Mouse (Mus musculus): ENCODE data around the gene Mgat1.

Mgat1 gene

DNA sequence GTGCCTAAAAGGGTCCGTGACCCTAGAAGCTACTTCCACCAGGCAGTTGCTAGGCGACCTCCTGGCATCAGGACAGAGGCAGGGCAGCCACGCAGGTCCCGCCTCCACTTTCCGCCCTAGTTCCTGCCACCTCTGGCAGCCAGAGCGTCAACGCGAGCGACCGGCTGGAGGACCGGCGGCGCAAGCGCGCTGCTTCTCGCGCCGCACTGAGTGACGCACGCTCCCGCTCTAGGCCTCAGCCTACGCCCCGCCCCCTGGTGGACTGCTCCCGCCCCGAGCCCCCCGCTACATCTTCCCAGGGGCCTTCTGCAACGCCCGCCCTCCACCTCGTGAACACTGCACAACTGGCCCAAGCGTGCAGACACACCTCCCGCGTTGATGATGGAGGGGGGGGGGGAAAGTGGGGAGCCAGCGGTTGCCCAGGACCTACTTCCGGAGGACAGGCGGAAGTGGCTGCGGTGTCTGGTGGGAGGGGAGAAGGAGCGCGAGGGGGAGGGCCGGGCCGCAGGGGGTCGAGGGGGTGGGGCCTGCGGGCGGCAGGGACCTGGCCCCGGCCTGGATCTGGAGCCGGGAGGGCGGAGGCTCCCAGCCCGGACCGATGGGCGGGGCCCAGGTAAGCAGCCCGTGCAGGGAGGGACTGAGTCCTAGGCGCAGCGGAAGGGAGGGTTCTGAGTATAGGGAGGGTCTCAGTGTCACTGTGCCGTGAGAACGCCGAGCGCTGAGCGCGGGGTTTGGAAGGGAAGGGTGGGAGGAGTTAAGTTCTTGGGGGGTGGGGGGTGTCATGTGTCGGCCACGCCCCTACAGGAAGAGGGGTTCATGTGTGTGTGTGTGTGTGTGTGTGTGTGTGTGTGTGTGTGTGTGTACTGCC lies at the start of gene Mgat1:
TSS of gene Mgat1 (plus strand) at position 465 of the 868 bp plus-strand sequence.
- in situ Hi-C loops (cut with MboI; ENCODE audit: unreplicated experiment in 2 of 2): loop anchor here in 1 of 2 experiments (10.0 kb wide), 1 partner anchor 159 kb away; no protein-coding TSS in a partner anchor

DNA sequence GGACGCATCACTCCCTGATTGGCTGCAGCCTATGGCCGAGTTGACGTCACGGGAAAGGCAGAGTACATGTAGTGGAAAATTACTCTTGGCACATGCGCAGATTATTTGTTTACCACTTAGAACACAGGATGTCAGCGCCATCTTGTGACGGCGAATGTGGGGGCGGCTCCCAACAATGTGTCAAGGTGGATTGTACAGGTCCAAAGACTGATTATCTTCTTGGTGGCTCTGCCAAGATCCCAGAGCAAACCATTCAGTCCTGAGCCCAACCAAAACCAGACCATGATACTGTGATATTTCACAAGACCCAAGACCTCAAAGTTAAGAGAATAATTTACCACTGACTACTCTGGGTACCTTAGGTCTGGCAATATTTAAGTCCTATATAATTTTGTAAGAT lies 49.2 kb upstream of the Mgat1 start:
- in situ Hi-C loops (cut with MboI; ENCODE audit: unreplicated experiment in 2 of 2): loop anchor here in 1 of 2 experiments (25.0 kb wide), 1 partner anchor 218 kb away; the partner anchor contains the start of gene Olfr1389

DNA sequence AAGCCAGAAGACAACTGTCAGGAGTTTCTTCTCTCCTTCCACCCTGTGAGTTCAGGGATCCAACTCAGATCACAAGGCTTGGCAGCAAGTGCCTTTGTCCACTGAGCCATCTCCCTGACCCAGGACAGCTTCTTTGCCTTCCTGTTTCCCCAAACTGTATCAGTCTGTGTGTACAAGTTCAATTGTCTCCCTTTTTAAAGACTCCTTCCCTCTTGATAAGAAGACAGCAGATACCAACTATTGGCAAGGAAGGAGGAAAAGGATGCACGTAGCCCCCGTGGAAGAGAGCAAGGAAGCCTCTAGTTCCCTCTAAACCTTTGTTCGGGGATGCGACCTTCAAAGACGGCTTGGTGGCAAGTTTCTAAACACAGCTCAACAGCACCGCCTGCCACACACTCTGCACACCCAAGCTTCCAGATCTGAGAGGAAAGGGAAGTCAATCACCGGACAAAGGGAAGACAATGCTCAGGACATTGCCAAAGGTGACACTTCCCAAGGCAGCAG lies 48.1 kb upstream of the Mgat1 start:
- in situ Hi-C loops (cut with MboI; ENCODE audit: unreplicated experiment in 2 of 2): loop anchor here in 1 of 2 experiments (25.0 kb wide), 1 partner anchor 216 kb away; the partner anchor contains the start of gene Olfr1389

DNA sequence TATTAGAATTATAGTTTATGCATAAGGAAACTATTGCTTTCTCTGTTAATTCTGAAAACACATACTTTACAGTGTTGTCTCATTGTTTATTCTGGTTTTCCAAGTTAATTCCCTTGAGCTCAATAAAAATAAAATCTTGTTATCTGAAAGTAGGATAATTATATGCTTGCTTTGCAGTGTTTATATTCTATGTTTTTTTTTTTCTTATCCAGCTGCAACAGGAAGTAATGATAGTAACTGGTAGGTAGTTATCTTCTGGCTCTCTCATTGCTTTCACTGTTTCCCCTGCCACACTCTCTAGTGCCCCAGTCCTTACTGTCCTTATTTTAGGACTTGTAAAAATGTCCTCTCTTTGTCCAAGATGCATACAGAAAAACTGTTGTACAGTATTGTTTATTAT lies 43.3 kb upstream of the Mgat1 start:
- in situ Hi-C loops (cut with MboI; ENCODE audit: unreplicated experiment in 2 of 2): loop anchor here (5.0 kb wide), 2 partner anchors 47 to 398 kb away; partner anchors contain the start of gene Rack1 (in 1 of the 2)

DNA sequence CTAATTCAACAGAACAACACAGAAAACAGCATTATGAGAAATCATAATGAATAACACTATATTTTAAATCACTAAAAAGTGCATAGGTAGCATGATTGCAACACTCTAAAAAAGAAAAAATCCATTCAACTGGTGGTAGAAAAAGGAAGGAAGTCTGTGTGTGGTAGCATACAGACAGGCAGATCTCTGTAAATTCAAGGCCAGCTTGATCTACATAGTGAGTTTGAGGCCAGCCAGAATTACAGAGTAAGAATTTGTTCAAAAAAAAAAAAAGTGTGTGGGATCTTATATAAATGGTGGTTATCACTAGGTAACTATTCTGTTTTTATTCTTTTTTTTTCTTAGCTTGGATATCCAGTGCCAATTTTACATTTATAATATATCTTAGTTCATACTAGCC lies 42.8 kb upstream of the Mgat1 start:
- in situ Hi-C loops (cut with MboI; ENCODE audit: unreplicated experiment in 2 of 2): loop anchor here (5.0 kb wide), 2 partner anchors 46 to 399 kb away; partner anchors contain the start of gene Rack1 (in 1 of the 2)

DNA sequence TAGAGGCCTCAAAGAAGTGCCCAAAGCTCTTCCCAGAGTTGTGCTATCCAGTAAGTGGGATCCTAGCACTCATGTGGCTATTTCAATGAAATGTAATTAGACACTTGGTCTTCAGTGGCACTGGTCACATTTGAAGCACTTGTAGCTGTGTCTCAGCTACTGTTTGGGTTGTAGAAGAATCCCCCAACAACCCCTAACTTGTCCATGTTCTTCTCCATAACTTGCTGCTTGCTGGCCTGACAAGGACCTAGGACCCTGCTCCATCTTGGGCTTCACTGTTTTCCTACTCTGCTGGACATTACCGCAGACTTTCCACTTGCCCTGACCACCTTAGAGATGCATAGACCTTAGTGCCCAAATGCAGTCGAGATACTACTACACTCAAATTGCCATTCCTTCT lies 41.9 kb upstream of the Mgat1 start:
- in situ Hi-C loops (cut with MboI; ENCODE audit: unreplicated experiment in 2 of 2): loop anchor here (5.0 kb wide), 2 partner anchors 45 to 400 kb away; partner anchors contain the start of gene Rack1 (in 1 of the 2)

DNA sequence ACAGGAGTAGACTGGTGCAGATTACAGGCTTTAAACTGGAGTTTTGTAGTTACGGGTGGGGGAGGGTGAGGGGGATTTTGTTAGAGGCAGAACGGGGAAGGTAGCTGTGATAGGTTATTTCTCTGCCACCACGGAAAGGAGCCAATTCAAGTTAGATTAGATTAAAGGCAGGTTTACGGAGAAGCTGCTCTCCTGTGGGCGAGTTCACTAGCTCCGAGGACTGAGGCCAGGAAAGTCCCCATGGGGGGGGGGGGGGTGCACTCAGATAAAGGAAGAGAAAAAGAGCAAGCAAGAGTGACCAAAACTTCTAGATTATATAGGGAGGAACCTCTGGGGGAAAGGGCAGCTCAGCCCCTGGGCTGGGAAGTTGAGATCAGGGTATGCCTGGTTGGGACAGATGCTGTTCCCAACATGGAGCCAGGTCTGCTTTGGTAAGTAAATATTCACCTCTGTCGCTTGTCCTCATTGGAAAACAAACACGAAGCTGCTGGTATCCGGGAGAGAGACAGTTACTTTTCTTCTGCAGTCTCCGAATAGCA lies 41.4 kb upstream of the Mgat1 start:
- in situ Hi-C loops (cut with MboI; ENCODE audit: unreplicated experiment in 2 of 2): loop anchor here (5.0 kb wide), 2 partner anchors 45 to 400 kb away; partner anchors contain the start of gene Rack1 (in 1 of the 2)

DNA sequence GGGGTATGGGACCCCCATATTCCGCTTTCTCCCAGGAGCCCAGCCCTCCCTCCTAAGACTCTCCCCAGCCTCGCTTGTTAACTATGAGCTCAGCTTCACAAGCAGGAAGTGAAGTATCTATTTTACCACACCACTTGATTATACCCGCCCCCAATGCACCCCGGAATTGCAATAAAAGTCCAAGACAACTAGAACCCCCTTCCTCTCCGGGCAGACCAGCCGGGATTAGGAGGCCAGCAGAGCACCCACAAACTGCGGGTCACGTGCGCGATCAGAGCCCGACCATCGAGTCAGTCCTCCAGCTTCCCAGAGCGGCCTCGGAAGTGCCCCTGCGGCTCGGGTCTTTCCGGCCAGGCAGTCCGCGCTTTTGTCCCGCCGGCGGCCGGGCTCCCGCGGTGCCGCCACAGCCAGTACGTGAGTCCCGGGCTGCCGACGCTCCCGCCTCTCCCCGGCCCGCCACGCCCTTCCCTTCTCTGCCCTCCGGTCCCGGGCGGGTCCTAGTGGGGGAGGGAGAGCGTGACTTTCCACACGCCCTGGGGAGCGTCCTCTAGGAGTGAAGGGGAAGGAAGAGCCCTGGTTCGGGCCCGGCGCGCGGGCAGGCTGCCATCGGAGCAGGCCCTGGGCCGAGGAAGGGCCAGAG lies 40.7 kb upstream of the Mgat1 start, which contains the start of gene Zfp62:
TSS of gene Zfp62 (plus strand) at position 164 of the 640 bp plus-strand sequence.
- in situ Hi-C loops (cut with MboI; ENCODE audit: unreplicated experiment in 2 of 2): loop anchor here (5.0 kb wide), 2 partner anchors 44 to 401 kb away; partner anchors contain the start of gene Rack1 (in 1 of the 2)

DNA sequence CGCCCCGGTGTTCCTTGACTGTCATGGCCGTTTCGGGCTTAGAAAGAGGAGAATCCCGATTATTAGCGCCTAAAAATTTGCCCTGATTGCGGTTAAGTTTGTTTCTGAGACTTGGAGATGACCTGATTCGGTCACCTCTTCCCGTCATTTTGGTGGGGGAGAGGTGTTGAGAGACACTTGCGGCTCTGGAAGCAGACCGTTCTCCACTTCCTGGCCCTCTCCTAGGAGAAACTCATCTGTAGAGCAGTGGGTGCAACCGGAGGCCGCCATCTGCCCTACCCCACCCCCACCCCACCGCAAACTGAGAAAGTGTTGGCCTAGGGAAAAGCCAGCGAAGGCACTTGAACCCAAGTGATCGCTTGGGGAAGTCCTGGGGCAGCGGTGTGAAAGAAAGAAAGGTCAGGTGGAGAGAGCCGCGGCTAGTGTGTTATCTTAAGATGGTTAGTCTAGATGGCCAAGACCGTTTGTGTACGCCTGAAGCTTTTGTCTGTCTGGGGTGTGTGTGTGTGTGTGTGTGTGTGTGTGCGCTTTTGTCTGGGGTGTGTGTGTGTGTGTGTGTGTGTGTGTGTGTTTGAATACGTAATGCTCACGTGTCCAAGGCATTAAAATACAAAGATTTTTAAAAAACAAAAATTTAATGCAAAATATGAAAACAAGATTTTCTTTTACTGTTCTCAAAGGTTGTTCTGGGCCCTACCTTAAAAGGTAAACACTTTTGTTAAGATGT lies 40.1 kb upstream of the Mgat1 start:
- in situ Hi-C loops (cut with MboI; ENCODE audit: unreplicated experiment in 2 of 2): loop anchor here (5.0 kb wide), 2 partner anchors 43 to 402 kb away; partner anchors contain the start of gene Rack1 (in 1 of the 2)

DNA sequence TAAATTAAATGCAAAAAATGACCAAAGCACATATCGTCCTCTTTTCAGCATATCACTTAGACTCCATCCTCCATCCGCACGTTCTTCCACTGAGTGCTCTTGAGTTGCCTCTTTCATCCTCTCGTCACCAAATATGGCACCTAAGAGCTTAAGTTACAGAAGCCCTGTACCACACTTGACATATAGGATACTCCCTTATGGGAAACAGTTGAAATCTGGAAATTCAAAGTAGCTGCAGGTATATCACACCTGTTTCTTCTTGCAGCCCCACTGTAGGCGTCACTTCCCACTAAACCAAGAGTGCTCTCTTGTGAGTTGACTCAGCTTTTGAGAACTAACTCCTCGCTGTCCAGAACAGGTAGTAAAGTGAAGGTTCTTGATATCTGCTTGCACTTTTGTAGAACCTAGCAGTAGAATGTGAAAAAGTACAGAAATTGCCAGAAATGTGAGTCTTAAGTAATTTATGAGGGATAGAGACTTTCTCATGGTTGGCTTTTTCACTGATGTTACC lies 38.9 kb upstream of the Mgat1 start:
- in situ Hi-C loops (cut with MboI; ENCODE audit: unreplicated experiment in 2 of 2): no loop called here

DNA sequence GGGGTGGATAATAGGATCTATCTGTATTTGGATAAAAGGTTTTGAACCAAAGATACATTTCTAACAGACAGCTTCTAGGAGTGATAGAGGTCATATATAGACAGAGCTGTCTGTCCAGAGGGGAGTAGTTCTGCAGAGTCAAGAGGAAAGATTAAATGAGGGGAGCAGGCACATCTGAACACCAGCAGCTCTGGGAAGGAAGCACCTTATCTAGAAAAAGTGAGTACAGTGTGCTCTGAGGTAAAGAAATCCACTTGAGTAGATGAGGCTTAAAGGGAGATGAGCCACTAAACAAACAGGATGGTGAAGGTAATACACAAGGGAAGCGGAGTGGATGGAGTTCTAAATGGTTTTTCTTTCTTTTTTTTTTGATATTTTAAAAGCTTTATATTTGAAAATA lies 36.5 kb upstream of the Mgat1 start:
- in situ Hi-C loops (cut with MboI; ENCODE audit: unreplicated experiment in 2 of 2): no loop called here

DNA sequence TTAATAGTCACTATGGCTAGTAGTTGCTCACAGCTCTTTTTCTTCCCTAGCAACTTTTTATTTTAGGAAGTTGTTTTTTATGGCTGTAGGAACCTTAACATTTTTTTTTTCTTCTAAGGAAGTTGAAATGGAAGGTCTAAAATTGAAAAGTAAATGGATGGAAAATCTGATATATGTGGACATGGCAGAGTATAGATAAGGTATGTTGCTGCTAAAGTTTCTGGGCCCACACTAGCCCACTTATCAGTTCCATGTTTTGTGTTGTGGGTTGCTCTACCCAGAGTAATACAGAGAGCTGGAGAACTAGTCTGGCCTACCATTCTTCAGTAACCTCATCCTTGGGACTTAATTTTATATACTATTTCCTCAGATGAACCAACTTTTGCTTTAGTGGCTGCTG lies 31.4 kb upstream of the Mgat1 start:
- in situ Hi-C loops (cut with MboI; ENCODE audit: unreplicated experiment in 2 of 2): no loop called here

DNA sequence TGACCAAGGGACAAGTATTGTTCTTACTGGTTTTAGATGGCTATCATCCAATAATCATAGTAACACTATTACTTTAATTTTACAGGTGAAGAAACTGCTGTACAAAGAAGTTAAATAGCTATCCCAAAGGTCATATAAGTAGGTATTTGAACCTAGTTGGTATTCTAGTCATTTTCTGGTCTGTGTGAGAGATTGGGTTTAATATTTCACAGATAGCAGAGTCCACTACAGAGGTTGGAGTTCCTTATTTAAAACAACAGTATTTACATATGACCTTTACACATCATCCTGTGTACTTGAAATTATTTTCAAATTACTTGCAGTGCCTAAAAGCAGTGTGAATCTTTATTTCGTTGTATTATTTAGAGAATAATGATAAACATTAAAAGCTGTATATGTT lies 30.5 kb upstream of the Mgat1 start:
- in situ Hi-C loops (cut with MboI; ENCODE audit: unreplicated experiment in 2 of 2): no loop called here

DNA sequence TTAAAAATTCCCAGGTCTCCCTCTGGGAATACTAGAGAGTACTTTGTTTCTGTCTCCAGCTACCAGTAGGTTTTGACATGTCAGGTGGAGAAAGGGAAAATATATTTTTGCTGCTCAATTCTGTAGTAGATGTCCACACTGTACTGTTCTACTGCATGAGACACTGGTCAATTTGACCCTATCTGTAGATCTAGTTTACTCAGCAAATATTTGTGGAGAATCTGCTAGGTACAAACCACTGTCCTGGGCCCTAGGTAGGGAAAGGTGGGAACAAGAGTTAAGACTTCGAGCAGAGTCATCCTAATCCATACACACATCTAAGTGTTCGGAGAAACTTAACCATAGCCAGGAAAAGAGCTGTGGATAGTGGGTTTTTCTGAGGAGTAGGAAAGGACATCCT lies 24.7 kb upstream of the Mgat1 start:
- in situ Hi-C loops (cut with MboI; ENCODE audit: unreplicated experiment in 2 of 2): no loop called here

DNA sequence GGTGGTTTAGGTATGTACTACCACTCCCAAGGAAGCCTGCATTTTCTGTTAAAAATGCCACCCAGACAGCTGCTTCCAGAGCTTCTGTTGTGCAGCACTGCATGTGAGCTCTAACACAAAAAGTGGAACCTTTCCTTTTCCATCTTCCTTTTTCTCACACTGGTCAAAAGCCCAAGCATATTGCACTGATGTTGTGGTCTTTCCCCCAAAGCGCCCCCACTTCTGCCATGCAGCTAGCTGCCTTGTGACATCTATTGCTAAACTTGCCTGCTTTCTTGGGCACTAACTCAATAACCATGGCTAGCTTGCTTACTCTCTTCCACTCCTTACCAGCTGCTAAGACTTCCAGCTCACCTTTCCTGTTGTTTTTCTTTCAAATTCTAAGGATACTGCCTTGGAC lies 19.5 kb upstream of the Mgat1 start:
- in situ Hi-C loops (cut with MboI; ENCODE audit: unreplicated experiment in 2 of 2): no loop called here

DNA sequence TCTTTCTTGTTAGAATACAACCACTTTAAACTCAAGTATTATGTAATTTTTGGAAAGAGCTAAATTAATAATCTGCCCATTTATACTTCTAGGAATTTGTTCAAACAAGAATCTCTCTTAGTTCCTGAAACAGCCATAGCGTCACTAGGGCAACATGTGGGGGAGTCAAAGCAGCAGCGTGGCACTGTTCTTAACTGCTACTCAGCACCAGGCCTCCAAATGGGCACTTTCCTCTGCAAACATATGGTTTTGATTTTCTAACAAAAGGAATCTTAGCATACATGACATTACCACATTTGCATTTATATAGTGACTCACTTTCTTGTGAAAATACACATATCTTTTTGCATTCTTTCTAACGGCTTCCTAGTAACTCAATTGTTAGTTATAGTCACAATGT lies 11.2 kb upstream of the Mgat1 start:
- in situ Hi-C loops (cut with MboI; ENCODE audit: unreplicated experiment in 2 of 2): no loop called here

DNA sequence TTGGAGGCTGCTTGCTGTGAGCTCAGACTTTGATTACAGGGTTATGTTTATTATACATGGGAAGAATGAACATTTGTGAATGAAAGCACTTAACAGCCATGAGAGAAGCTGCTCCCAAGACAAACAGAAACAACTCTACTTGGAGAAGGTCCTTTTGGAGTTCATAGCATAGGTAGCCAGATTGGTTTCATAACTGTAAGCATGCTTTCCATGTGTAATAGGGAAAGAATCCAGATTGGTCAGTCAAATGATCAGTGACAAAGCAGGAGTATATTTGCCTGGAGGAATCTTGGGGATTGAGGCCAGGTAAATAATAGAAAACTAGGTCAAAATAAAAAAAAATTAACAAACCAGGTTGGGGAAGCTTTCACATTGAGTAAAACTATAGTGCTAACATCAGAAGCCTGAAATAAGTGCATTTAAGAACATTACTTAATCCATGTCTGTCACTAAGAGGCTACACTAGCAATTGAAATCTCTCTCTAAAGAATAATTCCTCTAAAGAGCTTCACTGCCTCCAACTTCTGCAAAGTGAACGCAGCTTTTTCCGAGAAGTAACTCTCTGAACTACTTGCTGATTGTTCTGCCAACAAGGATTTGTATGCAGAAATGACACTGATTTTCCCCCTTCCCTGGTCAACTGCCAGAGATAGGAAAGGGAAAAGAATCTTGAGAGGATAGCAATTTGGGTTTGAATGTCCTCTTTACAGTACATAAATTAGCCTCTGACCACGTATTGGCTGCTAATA lies 8.4 kb upstream of the Mgat1 start:
- in situ Hi-C loops (cut with MboI; ENCODE audit: unreplicated experiment in 2 of 2): no loop called here

DNA sequence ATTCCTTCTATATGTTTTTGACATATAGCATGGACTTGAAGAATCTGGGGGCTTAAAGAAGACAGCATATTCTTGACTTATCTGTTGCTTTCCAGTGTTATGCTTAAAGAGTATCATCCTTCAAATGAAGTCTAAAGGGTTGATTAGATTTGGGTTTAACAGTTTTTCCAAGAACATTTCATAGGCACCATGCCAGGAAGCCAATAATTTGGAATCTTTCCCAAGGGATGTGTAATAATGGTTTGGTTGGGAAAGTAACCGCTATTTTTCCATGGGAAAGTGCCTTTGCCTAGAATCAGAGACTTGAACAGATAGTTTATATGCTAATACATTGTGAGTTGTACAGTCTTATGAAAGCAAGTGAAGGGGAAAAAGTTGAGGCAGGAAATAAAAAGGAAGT lies 7.1 kb upstream of the Mgat1 start:
- in situ Hi-C loops (cut with MboI; ENCODE audit: unreplicated experiment in 2 of 2): no loop called here

DNA sequence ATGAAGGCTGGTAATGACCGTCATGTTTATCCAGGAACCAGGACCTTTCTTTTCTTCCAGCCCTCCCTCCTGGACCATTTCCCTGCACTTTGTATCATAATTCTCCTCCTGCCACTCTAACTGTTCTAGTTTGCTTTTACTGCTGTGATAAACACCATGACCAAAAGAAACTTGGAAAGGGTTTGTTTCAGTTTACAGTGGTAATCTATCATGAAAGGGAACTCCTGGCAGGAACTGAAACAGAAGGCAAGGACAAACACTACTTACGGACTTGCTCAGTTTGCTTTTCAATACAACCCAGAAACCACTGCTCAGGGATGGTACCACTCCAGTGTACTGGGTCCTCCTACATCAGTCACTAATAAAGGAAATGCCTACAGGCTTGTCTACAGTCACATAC lies 6.5 kb upstream of the Mgat1 start:
- in situ Hi-C loops (cut with MboI; ENCODE audit: unreplicated experiment in 2 of 2): no loop called here
